9 mouse cellular contexts compared by ENCODE assay signal in the genomic region with DNA sequence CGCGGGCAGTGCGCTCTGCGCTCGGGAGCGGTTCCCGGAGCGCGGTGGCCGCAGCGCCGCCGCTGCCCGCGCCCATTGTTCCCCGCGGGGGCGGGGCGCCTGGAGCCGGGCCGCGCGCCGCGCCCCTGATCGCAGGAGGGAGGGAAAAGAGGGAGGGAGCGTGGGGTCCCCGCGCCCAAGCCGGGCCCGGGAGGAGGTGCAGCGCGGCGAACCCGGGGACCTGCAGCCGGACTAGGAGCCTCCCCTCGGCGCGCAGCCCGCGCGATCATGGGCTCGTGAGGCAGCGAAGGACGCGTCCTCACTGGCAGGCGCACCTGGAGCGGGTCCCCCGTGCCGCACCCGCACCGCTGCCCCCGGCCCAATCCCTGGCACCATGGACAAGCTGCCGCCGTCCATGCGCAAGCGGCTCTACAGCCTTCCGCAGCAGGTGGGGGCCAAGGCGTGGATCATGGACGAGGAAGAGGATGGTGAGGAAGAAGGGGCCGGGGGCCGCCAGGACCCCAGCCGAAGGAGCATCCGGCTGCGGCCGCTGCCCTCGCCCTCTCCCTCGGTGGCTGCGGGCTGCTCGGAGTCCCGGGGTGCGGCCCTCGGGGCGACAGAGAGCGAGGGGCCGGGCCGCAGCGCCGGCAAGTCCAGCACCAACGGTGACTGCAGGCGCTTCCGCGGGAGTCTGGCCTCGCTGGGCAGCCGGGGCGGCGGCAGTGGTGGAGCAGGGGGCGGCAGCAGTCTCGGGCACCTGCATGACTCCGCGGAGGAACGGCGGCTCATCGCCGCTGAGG. TPM values are rescaled to one million over a fixed set of nuclear protein-coding genes. Genes with fewer than 3 reads are reported as not detected.
DNase-seq lines count a peak whose midpoint lies in the region; ATAC-seq lines count a peak whose summit lies in the region.
"Had no signal": no experiment of that assay in that cellular context is flagged by ENCODE, and none has a peak within 500 bp of the region (broad histone marks: within the 10 kb centered on the region; RNA-seq: fewer than 3 reads in every experiment).

A gene (plus strand): TSS at position 274 of the 779 bp plus-strand sequence.

- WGBS in heart, embryonic 14.5 days: under 1% methylated on average over 93 of the region's 95 CpGs
- under 1% methylated on average over 57 of the region's 95 CpGs for WGBS in hindbrain, embryonic 16.5 days
- WGBS in midbrain, embryonic 12.5 days: under 1% methylated on average over 68 of the region's 95 CpGs

- peak within 1 kb of the TSS; percentile 86 for H3K9ac ChIP-seq in heart, embryonic 14.5 days (ENCODE audit: low read length)
- peak within 1 kb of the TSS; percentile 90 for H3K9ac ChIP-seq in hindbrain, embryonic 16.5 days (ENCODE audit: low read depth, low read length)
- peak within 1 kb of the TSS; percentile 82 for H3K9ac ChIP-seq in midbrain, embryonic 12.5 days (replicated peaks)

- H3K4me3 ChIP-seq in heart, embryonic 14.5 days (ENCODE audit: control insufficient read depth in 1 of 2, insufficient read depth in 1 of 2, low read depth in 1 of 2, low read length in 2 of 2): peak within 1 kb of the TSS; percentile 76 to 82
- H3K4me3 ChIP-seq in hindbrain, embryonic 16.5 days (ENCODE audit: low read length): peak within 1 kb of the TSS; percentile 90
- H3K4me3 ChIP-seq in midbrain, embryonic 12.5 days: peak within 1 kb of the TSS; percentile 82

- intact Hi-C loops in heart, postnatal 10 days (cut with DNase I): no loop called here

- H3K4me2 ChIP-seq in heart, embryonic 14.5 days (ENCODE audit: low read length): peak within 1 kb of the TSS; percentile 98
- H3K4me2 ChIP-seq in hindbrain, embryonic 16.5 days (ENCODE audit: low read length): peak within 1 kb of the TSS; percentile 89
- H3K4me2 ChIP-seq in midbrain, embryonic 12.5 days (replicated peaks): peak within 1 kb of the TSS; percentile 93

- no peak for DNase-seq in heart, postnatal 10 days
- peak; percentile 23 for DNase-seq in ES-CJ7 (ENCODE audit: low read depth, low spot score)
- peak; percentile 18 to 19 for DNase-seq in cerebellum, postnatal 36 days
- no peak for DNase-seq in T-cell, adult 2 months (ENCODE audit: low spot score)
- no peak for DNase-seq in left cerebral cortex, adult 9 months (ENCODE audit: low spot score in 2 of 2)

- H3K4me1 ChIP-seq in heart, embryonic 14.5 days (ENCODE audit: control insufficient read depth in 2 of 2, insufficient read depth in 2 of 2, low read length in 2 of 2): peaks cover 20 to 42% of the 10 kb centered on the region in 2 experiments; a peak in 2 of 4 replicates
- peaks cover 32% of the 10 kb centered on the region for H3K4me1 ChIP-seq in hindbrain, embryonic 16.5 days (ENCODE audit: control insufficient read depth, insufficient read depth, low read depth, low read length)
- H3K4me1 ChIP-seq in midbrain, embryonic 12.5 days: peaks cover 45% of the 10 kb centered on the region

- H3K9me3 ChIP-seq in heart, embryonic 14.5 days (ENCODE audit: control insufficient read depth, low read length): no peaks in the 10 kb centered on the region
- H3K9me3 ChIP-seq in hindbrain, embryonic 16.5 days (ENCODE audit: control insufficient read depth, low read length): no peaks in the 10 kb centered on the region
- no peaks in the 10 kb centered on the region for H3K9me3 ChIP-seq in midbrain, embryonic 12.5 days

- H3K27ac ChIP-seq in heart, embryonic 14.5 days (replicated peaks in 1 of 2; ENCODE audit: control insufficient read depth in 1 of 2, insufficient read depth in 1 of 2, low read depth in 2 of 2, low read length in 2 of 2): peak within 1 kb of the TSS; percentile 72 to 79
- H3K27ac ChIP-seq in hindbrain, embryonic 16.5 days (ENCODE audit: low read depth, low read length): peak within 1 kb of the TSS; percentile 91
- peak within 1 kb of the TSS; percentile 93 for H3K27ac ChIP-seq in midbrain, embryonic 12.5 days (replicated peaks)
- H3K27ac ChIP-seq: macrophage had no signal

- H3K36me3 ChIP-seq in heart, embryonic 14.5 days (ENCODE audit: control insufficient read depth, insufficient read depth, low read length): no peaks in the 10 kb centered on the region
- H3K36me3 ChIP-seq in hindbrain, embryonic 16.5 days (ENCODE audit: control insufficient read depth, insufficient read depth, low read length): no peaks in the 10 kb centered on the region
- no peaks in the 10 kb centered on the region for H3K36me3 ChIP-seq in midbrain, embryonic 12.5 days

- ATAC-seq in heart, embryonic 14.5 days (ENCODE audit: insufficient number of reproducible peaks, insufficient read depth, low FRiP score, low read depth): peak; percentile 10; the same call in 1 of the 2 replicates
- ATAC-seq in hindbrain, embryonic 16.5 days: peak; percentile 28; the same call in 1 of the 2 replicates
- peak; percentile 13 for ATAC-seq in midbrain, embryonic 12.5 days (ENCODE audit: low FRiP score, low read depth)

- peaks cover 51% of the 10 kb centered on the region for H3K27me3 ChIP-seq in heart, embryonic 14.5 days (ENCODE audit: control insufficient read depth, insufficient read depth, low read length)
- H3K27me3 ChIP-seq in hindbrain, embryonic 16.5 days (replicated peaks; ENCODE audit: control insufficient read depth, insufficient read depth, low read length): peaks cover 9% of the 10 kb centered on the region; the same call in 1 of the 2 replicates
- H3K27me3 ChIP-seq in midbrain, embryonic 12.5 days: peaks cover 67% of the 10 kb centered on the region

RNA-seq across cellular contexts. Expression of the gene that starts here (rescaled TPM):
- polyA plus RNA-seq in heart, embryonic 14.5 days (2014; fragmentation: Nextera tagmentation; extraction: Ambion mirVana): 2.0 and 3.6 TPM in 2 replicates
- total RNA-seq in heart, postnatal 10 days (2021): 1 to 10 TPM; 4.3 to 5.5 TPM
- 2.8 and 3.5 TPM in 2 replicates for polyA plus RNA-seq in hindbrain, embryonic 16.5 days (2015; fragmentation: Nextera tagmentation; extraction: Ambion mirVana)
- polyA plus RNA-seq in midbrain, embryonic 12.5 days (2016; fragmentation: Nextera tagmentation; extraction: Ambion mirVana): 2.1 and 2.3 TPM in 2 replicates
- polyA plus RNA-seq: macrophage had no signal

Comparison
In these comparisons a context has a peak if more than half of its experiments do, and no peak if none do; other contexts are left out.
1. DNase-seq: peak in ES-CJ7 (single experiment) and cerebellum, postnatal 36 days (2 of 2); none in heart, postnatal 10 days (0 of 2), T-cell, adult 2 months (single experiment) and left cerebral cortex, adult 9 months (0 of 2).
2. Peak in every context shown above with its lines, with median percentiles within 50 percentile points of each other: ATAC-seq, H3K27ac ChIP-seq, H3K4me2 ChIP-seq, H3K4me3 ChIP-seq and H3K9ac ChIP-seq.